Mouse (Mus musculus) gastrocnemius, adult 18-20 months (tissue): ENCODE results near the gene Fam114a2. TPM values are rescaled to one million over a fixed set of nuclear protein-coding genes. Genes with fewer than 3 reads are reported as not detected.

Source experiments
- DNase-seq: peaks from one replicate; pipeline ENCODE4 v3.0.0; 2021; ENCODE audit warnings: low spot score
- total RNA-seq, 2 experiments: library from RNA; stranded (reverse); gene quantifications; 2 replicates each; pipeline ENCODE4 v1.2.3; 2021

Fam114a2 gene
- total RNA-seq, 2 experiments from 2014 or later, result 47.5 to 50.2 TPM

- DNase-seq, result no peak
Observed at GRCm38 (mm10) chr11:57521206-57521605, 2.8 kb upstream of the Fam114a2 start.

DNA sequence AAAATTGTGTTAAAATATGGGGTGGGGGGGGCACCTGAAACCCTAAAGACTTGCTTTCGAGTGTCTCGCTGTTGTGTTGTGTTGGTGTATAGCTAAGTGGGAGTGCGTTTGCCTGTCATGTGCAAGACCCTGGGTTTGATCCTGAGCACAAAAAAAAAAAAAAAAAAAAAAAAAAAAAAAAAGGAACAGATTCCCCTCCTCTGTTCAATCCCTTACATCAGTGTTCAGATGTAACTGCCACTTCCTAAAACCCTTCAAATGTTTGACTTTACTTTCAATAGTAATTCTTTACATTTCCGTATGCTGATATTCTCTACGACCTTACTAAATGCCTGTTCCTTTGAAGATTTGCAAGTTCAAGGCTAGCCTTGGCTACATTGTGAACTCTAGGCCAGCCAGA is 887 bp upstream of the Fam114a2 start:
- no peak for DNase-seq

DNA sequence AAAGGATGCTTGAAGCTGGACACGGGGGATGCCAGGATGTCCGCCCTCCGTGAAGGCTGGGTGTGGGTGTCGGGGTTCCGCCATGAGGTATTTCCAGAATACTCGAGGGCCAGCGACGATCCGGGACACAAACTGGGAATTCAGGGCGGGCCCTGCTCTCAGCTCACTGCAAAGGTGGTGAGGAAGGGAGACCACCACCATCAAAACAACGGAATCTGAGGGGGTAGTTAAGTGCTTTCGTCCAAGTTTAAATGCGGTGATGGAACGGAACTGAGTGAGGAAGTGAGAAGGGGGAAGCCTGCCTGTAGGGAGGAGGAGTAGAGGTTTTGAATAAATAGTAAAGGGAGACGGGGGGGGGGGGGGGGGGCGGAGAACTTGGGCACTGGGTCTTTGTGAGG is 333 bp upstream of the Fam114a2 start:
- no peak for DNase-seq

GRCm38 (mm10) chr11:57516946-57517441 is 1.4 kb downstream of the Fam114a2 start:
- no peak for DNase-seq

DNA sequence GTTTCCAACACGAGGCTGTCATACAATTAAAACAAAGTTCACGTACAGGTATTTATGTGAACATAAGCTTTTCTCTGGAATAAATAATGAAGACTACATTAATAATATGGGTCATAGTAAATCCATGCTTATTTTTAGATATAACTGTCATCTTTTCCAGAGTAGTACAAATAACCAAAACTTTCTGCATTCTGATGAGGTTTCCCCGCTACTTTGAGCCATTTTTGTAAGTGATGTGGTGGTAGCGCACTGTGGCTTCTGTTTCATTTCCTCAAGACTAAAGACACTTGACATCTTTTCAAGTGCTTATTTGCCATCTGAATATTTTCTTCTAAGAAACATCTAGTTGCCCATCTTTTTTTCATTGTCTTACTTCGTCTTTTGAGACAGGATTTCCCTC is 3.2 kb downstream of the Fam114a2 start:
- DNase-seq, result no peak

- no peak for DNase-seq
Observed at GRCm38 (mm10) chr11:57506899-57507298, 11.5 kb downstream of the Fam114a2 start.

DNA sequence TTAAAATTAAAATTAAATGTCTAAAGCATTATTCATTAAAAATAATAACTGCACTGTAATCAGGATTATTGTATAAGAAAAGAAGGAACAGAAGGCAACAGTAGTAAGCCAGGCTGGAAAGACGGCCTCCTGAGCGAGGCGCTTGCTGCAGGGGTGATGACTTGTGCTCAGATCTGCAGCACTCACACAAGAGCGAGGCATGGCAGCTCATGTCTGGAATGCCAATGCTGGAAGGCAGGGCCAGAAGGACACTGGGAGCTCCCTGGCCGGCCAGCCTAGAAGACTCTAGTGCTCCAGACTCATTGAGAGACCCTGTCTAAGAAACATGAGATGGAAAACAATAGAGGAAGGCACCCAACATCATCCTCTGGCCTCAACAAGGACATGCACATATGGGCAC is 15.3 kb downstream of the Fam114a2 start:
- no peak for DNase-seq

DNA sequence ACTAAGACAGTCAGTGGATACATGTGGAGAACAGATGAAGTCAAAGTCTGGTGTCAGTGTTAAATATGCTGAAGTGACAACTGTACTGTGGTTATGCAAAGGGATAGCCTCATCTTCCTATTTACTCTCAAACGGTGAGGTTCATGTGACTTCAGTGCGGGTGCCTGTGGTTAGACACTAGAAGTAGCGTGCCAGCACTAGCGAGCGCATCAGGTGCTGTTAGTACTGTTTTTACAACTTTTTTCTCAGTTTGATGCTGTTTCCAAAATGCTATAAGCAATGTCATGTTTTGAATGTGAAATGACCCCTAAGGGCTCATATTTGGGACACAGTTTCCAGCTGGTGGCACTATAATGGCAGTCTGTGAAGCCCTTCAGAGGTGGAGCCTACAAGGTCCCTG is 20.2 kb downstream of the Fam114a2 start:
- no peak for DNase-seq

DNA sequence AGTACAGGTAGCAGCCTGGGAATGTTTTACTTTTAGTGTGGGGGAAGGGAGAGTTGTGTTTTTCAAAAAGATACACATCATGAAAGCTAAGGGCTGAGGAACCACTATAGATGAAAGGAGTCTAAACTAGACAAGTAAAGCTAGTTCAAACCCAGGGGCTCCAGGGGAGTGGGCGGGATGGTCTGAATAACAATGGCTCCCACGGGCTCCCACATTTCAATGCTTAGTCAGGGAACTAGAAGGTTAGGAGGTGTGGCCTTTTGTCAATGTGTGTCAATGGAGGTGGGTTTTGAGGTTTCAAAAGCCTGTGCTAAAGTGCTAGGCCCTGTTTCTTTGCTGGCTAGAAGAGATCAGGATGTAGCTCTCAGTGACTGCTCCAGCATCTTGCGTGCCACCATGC is 20.7 kb downstream of the Fam114a2 start:
- no peak for DNase-seq

- no peak for DNase-seq
Observed at GRCm38 (mm10) chr11:57496462-57497039, 21.9 kb downstream of the Fam114a2 start.

GRCm38 (mm10) chr11:57488436-57488835 is 30.0 kb downstream of the Fam114a2 start:
- DNase-seq, result no peak

GRCm38 (mm10) chr11:57478077-57478476 is 40.3 kb downstream of the Fam114a2 start:
- DNase-seq, result no peak

DNA sequence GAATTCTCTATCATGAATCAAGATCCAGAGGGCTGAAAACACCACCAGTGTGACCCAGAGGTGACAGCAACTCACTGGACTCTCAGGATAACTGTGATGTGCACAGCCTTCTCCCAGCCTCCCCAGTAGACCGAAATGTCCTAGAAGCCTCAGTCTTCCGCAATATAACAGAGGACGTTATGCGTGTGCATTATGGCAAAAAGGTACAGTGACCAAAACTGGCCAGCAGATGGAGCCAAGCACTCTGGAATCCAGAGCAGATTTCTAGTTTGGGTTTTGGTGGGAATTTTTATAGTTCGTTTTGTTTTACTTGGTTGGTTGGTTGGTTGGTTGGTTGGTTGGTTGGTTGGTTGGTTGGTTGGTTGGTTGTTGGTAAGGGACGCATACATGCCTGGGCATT is 43.3 kb downstream of the Fam114a2 start:
- DNase-seq, result peak; percentile 17

DNA sequence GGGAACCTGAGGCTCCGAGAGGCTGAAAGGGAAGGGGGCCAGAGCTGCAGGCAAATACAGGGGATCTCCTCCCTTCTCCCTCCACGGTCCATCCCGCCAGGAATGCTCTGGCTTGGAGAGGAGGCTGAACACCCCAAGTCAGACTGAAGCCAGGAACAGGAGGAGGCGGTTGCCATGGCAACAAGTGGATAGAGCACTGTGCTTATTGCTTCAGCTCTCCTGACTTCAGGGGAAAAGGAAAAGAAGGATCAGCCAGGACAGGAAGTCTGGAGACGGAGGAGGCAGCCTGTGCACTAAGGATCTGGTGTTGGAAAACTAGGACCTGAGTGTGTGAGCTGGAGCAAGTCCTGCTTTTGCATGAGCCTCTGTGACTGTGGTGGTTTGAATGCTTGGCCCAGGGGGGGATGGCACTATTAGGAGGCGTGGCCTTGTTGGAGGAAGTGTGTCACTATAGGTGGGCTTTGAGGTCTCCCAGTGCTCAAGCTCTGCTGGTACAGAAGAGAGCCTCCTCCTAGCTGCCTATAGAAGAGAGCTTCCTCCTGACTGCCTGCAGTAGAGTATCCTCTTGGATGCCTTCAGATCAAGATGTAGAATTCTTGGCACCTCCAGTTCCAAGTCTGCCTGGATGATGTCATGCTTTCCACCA is 44.0 kb downstream of the Fam114a2 start:
- DNase-seq, result no peak

- no peak for DNase-seq
Observed at GRCm38 (mm10) chr11:57470979-57471378, 47.4 kb downstream of the Fam114a2 start.

GRCm38 (mm10) chr11:57470056-57470455 is 48.4 kb downstream of the Fam114a2 start:
- no peak for DNase-seq

- no peak for DNase-seq
Observed at GRCm38 (mm10) chr11:57468706-57469105, 49.7 kb downstream of the Fam114a2 start.

DNA sequence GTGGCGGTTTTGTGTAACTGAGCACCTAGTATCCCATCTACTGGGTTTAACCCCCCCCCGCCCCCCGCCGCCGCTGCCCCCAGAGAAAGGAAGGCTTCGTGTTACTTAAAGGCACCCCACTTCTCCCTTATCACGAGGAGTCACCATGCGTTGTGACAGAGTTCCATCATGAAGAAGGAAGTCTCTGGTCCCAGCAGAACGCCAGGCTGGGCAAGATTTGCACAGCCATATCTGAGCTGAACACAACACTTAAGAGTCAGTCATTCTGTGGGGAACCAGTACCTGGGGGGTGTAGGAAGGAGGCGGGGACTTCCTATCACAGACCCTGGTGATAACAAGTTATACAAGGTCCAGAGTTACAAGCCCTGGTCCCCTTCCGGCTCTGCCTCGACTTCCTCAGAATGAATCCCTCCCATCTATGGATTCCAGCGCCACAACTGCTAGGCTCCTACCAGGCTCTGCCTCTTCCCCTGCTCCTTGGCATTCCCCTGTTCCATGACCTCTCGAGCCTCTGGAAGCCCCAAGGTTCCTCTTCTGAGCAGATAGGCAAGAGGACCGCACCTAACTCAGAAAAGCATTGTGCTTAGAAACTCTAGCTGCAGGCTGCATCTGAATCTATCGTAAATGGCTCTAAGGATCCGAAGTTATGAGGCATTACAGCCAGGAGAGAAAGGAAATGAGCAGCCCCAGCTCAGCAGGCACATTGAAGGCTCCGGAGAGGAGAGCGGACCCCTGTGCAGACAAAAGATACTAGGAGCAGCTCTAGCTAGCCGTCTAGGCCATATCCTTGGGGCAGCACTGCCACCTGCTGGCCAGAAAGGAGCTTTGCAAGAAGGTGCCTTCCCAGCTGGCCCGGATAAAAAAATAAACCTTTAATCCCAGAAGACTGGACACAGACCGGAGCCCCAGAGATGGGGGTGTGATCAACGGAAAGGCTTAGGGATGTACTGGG is 51.0 kb downstream of the Fam114a2 start:
- DNase-seq, result peak; percentile 42

GRCm38 (mm10) chr11:57465844-57466243 is 52.6 kb downstream of the Fam114a2 start:
- DNase-seq, result no peak

DNA sequence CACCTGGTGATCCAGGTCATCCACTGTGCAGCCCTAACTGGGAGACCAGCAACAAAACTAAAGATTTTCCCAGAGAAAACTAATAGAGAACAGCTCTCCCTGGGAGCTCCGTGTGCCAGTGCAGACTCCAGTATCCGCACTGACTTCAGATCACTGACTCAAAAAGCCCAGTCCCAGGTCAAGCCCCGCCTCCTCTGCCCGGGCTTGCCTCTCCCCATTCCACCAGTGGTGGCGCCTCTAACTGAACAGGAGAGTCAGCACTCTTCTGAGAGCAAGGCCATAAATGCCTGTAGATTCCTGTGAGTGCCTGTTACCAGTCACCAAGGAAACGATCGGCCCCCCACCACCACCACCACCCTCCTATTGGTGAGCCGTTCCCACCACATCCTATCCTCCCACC is 53.4 kb downstream of the Fam114a2 start:
- DNase-seq, result no peak

- peak; percentile 19 for DNase-seq
Observed at GRCm38 (mm10) chr11:57459759-57460158, 58.7 kb downstream of the Fam114a2 start.

DNA sequence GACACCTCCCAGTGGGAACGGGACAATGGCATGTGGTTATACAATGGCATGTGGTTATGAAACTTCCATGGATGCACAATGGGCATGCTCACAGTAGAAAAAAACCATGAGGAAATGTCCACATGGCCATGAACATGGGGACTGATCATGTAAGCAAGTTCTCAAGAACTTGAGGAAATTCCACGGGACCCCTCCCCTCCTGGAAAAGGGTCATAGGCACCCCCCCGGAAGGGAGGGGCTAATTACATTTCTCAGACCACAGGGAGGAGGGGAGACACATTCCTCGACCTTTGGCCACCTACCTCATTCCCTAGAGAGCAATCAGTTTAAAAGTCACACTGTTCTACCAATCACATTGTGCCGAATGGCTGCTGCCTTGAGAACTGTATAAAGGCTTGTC is 64.0 kb downstream of the Fam114a2 start:
- no peak for DNase-seq
